Mouse (Mus musculus) embryonic fibroblast, embryonic 13.5 days (primary cell): ENCODE data around the gene Dnal4. TPM values are rescaled to one million over a fixed set of nuclear protein-coding genes. Genes with fewer than 3 reads are reported as not detected.

Experiments
- H3K27ac ChIP-seq: 2 replicates; pipeline ENCODE4 v1.5.1; 2012; ENCODE audit warnings: low read length, control low read depth, inconsistent platforms; ENCODE audit not compliant: insufficient read depth
- H3K4me1 ChIP-seq: 2 replicates; pipeline ENCODE4 v1.6.1; 2011; ENCODE audit warnings: low read length; ENCODE audit not compliant: control insufficient read depth, insufficient read depth
- H3K4me3 ChIP-seq: 2 replicates; pipeline ENCODE4 v1.5.1; 2011; ENCODE audit warnings: mild to moderate bottlenecking, control low read depth, low read length; ENCODE audit not compliant: insufficient read depth
- CTCF ChIP-seq: IDR thresholded peaks from 2 replicates; pipeline ENCODE4 v1.5.1; 2011; ENCODE audit warnings: mild to moderate bottlenecking, control low read depth, low read length, moderate library complexity, borderline replicate concordance; ENCODE audit not compliant: insufficient read depth
- POLR2A ChIP-seq: IDR thresholded peaks from 2 replicates; pipeline ENCODE4 v1.6.1; 2011; ENCODE audit warnings: low read depth, mild to moderate bottlenecking, control low read depth, low read length, moderate library complexity
- polyA plus RNA-seq: library from polyadenylated mRNA; stranded (reverse); fragments of >200 nt; gene quantifications from 2 replicates; pipeline ENCODE4 v1.2.4, GENCODE M21; 2011; ENCODE audit warnings: low read depth; ENCODE audit not compliant: missing spikeins, insufficient read length

Dnal4 gene
- polyA plus RNA-seq, 1 experiment = 25.2 TPM

- Histone ChIP-seq H3K27ac (no peak overlapping the region), H3K4me3 (no peak overlapping the region), H3K4me1 (no peaks in the 10 kb centered on the region)
- TF ChIP-seq CTCF (no peak), POLR2A (no peak)
Measured at GRCm38 (mm10) chr15:79800701-79801100, 23.1 kb upstream of the Dnal4 start.

- Histone ChIP-seq H3K4me3 (no peak overlapping the region), H3K27ac (no peak overlapping the region), H3K4me1 (no peaks in the 10 kb centered on the region)
- TF ChIP-seq CTCF = no peak
- no peak for TF ChIP-seq POLR2A
Measured at GRCm38 (mm10) chr15:79798591-79798990, 20.9 kb upstream of the Dnal4 start.

GRCm38 (mm10) chr15:79797680-79798079 lies 20.0 kb upstream of the Dnal4 start:
- Histone ChIP-seq H3K4me3 (no peak overlapping the region), H3K27ac (no peak overlapping the region), H3K4me1 (no peaks in the 10 kb centered on the region)
- no peak for TF ChIP-seq POLR2A
- no peak for TF ChIP-seq CTCF

- no peak for TF ChIP-seq CTCF
- no peak for TF ChIP-seq POLR2A
- no peak overlapping the region for H3K27ac ChIP-seq
- H3K4me1 ChIP-seq = no peaks in the 10 kb centered on the region
- no peak overlapping the region for H3K4me3 ChIP-seq
Measured at GRCm38 (mm10) chr15:79797096-79797495, 19.4 kb upstream of the Dnal4 start.

GRCm38 (mm10) chr15:79796256-79796655 lies 18.6 kb upstream of the Dnal4 start:
- Histone ChIP-seq H3K27ac (no peak overlapping the region), H3K4me1 (no peaks in the 10 kb centered on the region), H3K4me3 (no peak overlapping the region)
- no peak for TF ChIP-seq POLR2A
- no peak for TF ChIP-seq CTCF

- Histone ChIP-seq H3K4me1 (no peaks in the 10 kb centered on the region), H3K4me3 (no peak overlapping the region), H3K27ac (no peak overlapping the region)
- no peak for TF ChIP-seq CTCF
- no peak for TF ChIP-seq POLR2A
Measured at GRCm38 (mm10) chr15:79794173-79794572, 16.5 kb upstream of the Dnal4 start.

- Histone ChIP-seq H3K4me3 (no peak overlapping the region), H3K4me1 (no peaks in the 10 kb centered on the region), H3K27ac (no peak overlapping the region)
- TF ChIP-seq CTCF (no peak), POLR2A (no peak)
Measured at GRCm38 (mm10) chr15:79793076-79793475, 15.4 kb upstream of the Dnal4 start.

GRCm38 (mm10) chr15:79792455-79792854 lies 14.8 kb upstream of the Dnal4 start:
- no peaks in the 10 kb centered on the region for H3K4me1 ChIP-seq

GRCm38 (mm10) chr15:79791502-79791901 lies 13.9 kb upstream of the Dnal4 start:
- no peak overlapping the region for H3K4me3 ChIP-seq

More at GRCm38 (mm10) chr15:79792455-79792854, 14.8 kb upstream of the Dnal4 start:
- TF ChIP-seq CTCF (no peak), POLR2A (no peak)
- Histone ChIP-seq H3K27ac (no peak overlapping the region), H3K4me3 (no peak overlapping the region)

GRCm38 (mm10) chr15:79790905-79791304 lies 13.3 kb upstream of the Dnal4 start:
- Histone ChIP-seq H3K4me1 (no peaks in the 10 kb centered on the region), H3K27ac (no peak overlapping the region), H3K4me3 (no peak overlapping the region)
- TF ChIP-seq POLR2A = no peak
- no peak for TF ChIP-seq CTCF

More at GRCm38 (mm10) chr15:79791502-79791901, 13.9 kb upstream of the Dnal4 start:
- Histone ChIP-seq H3K27ac (no peak overlapping the region), H3K4me1 (no peaks in the 10 kb centered on the region)
- no peak for TF ChIP-seq POLR2A
- TF ChIP-seq CTCF = no peak

GRCm38 (mm10) chr15:79790111-79790510 lies 12.5 kb upstream of the Dnal4 start:
- Histone ChIP-seq H3K4me3 (no peak overlapping the region), H3K4me1 (no peaks in the 10 kb centered on the region), H3K27ac (no peak overlapping the region)
- TF ChIP-seq POLR2A (no peak), CTCF (no peak)

- no peak for TF ChIP-seq POLR2A
- TF ChIP-seq CTCF = no peak
- Histone ChIP-seq H3K4me3 (no peak overlapping the region), H3K27ac (no peak overlapping the region), H3K4me1 (no peaks in the 10 kb centered on the region)
Measured at GRCm38 (mm10) chr15:79787815-79788214, 10.2 kb upstream of the Dnal4 start.
